Mouse (Mus musculus) lung, adult 2 months (tissue): ENCODE results near the gene Pet100. TPM values are rescaled to one million over a fixed set of nuclear protein-coding genes. Genes with fewer than 3 reads are reported as not detected.

ENCODE experiments used
- DNase-seq: peaks from one replicate; pipeline ENCODE4 v3.0.0; 2022
- H3K4me1 ChIP-seq: fragments of 200-500 bp; 2 replicates; pipeline ENCODE4 v1.6.1; 2011; ENCODE audit warnings: low read length; ENCODE audit not compliant: control insufficient read depth, insufficient read depth
- H3K4me3 ChIP-seq: fragments of 200-500 bp; replicated peaks from 2 replicates; pipeline ENCODE3; 2011; ENCODE audit warnings: low read depth, mild to moderate bottlenecking, control low read depth, low read length; ENCODE audit errors: extremely low read depth
- CTCF ChIP-seq: fragments of 200-500 bp; IDR thresholded peaks from 2 replicates; pipeline ENCODE4 v1.5.1; 2011; ENCODE audit warnings: mild to moderate bottlenecking, low read length, control low read depth; ENCODE audit not compliant: insufficient read depth
- POLR2A ChIP-seq: fragments of 200-500 bp; IDR thresholded peaks from 2 replicates; pipeline ENCODE4 v1.6.1; 2011; ENCODE audit warnings: low read depth, mild to moderate bottlenecking, control low read depth, low read length, borderline replicate concordance; ENCODE audit errors: extremely low read depth
- WGBS: fragments of 180-500 bp; shearing (Covaris S2); methylation state at CpG from one replicate; pipeline ENCODE4 v1.1.7; 2018; 5-methylcytosine and 5-hydroxymethylcytosine counted together
- polyA plus RNA-seq: library from polyadenylated mRNA; depleted of rRNA; stranded (reverse); fragments of >200 nt; gene quantifications from 2 replicates; pipeline ENCODE4 v1.2.3, GENCODE M21; 2012

Pet100 gene
- polyA plus RNA-seq, 1 experiment, result 10.0 TPM

- WGBS, result 55% methylated on average over 3 of the region's 3 CpGs
Observed at GRCm38 (mm10) chr8:3593470-3593869, 27.9 kb upstream of the Pet100 start.

GRCm38 (mm10) chr8:3594466-3594865 lies 26.9 kb upstream of the Pet100 start:
- Histone ChIP-seq H3K4me1 (no peaks in the 10 kb centered on the region), H3K4me3 (no peak overlapping the region)
- 71% methylated on average over 2 of the region's 2 CpGs for WGBS
- DNase-seq, result no peak
- TF ChIP-seq CTCF (no peak), POLR2A (no peak)

More at GRCm38 (mm10) chr8:3593470-3593869, 27.9 kb upstream of the Pet100 start:
- TF ChIP-seq CTCF, result no peak
- no peak for TF ChIP-seq POLR2A
- Histone ChIP-seq H3K4me1 (no peaks in the 10 kb centered on the region), H3K4me3 (no peak overlapping the region)
- no peak for DNase-seq

DNA sequence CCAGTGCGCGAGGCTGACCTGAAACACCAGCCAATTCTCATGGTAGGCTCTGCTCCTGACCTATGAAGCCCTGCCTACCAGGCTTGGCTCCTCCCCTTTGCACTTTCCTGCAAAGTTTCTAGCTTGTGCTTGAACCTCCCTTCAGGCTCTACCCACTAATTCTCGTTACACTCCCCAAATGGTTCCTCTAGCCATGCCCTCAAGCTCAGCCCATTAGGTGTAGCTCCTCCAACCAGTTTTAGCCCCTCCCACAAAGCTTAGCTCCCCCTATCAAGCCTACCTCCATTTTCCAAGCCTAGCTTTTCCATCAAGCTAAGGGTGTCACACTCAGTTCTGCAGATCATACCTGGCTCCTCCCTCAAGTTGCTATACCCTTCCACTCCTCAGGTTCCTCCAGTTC lies 23.3 kb upstream of the Pet100 start:
- no peaks in the 10 kb centered on the region for H3K4me1 ChIP-seq
- TF ChIP-seq CTCF (no peak), POLR2A (no peak)
- DNase-seq, result no peak
- no peak overlapping the region for H3K4me3 ChIP-seq
- 76% methylated on average over 3 of the region's 3 CpGs for WGBS

DNA sequence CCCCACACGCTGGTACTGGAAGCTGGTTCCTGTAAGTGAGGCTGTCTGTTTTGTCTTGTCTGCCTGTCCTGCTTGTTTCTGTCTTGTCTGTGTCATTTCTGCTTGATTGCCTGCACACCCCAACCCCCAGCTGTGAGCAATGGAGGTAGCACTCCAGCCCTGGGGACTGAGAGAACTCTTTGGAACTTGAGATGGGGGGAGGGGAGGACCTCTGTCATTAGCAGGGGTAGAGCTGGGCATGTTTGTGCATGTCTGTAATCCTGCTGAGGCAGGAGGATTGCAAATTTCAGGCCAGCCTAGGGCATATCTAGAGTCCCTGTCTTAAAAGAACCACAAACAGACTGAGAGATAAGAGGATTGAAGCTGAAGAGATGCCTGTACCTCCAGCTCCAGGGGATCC lies 22.1 kb upstream of the Pet100 start:
- DNase-seq, result no peak
- Histone ChIP-seq H3K4me1 (no peaks in the 10 kb centered on the region), H3K4me3 (no peak overlapping the region)
- TF ChIP-seq CTCF, result no peak
- TF ChIP-seq POLR2A, result no peak
- WGBS, result 88% methylated on average over 1 of the region's 1 CpGs

GRCm38 (mm10) chr8:3600401-3600800 lies 20.9 kb upstream of the Pet100 start:
- DNase-seq, result no peak
- Histone ChIP-seq H3K4me1 (no peaks in the 10 kb centered on the region), H3K4me3 (no peak overlapping the region)
- TF ChIP-seq POLR2A, result no peak
- TF ChIP-seq CTCF, result no peak
- 54% methylated on average over 6 of the region's 6 CpGs for WGBS

- no peak for TF ChIP-seq POLR2A
- WGBS, result 59% methylated on average over 13 of the region's 13 CpGs
- no peaks in the 10 kb centered on the region for H3K4me1 ChIP-seq
- H3K4me3 ChIP-seq, result no peak overlapping the region
- DNase-seq, result no peak
Observed at GRCm38 (mm10) chr8:3603439-3603838, 17.9 kb upstream of the Pet100 start.

DNA sequence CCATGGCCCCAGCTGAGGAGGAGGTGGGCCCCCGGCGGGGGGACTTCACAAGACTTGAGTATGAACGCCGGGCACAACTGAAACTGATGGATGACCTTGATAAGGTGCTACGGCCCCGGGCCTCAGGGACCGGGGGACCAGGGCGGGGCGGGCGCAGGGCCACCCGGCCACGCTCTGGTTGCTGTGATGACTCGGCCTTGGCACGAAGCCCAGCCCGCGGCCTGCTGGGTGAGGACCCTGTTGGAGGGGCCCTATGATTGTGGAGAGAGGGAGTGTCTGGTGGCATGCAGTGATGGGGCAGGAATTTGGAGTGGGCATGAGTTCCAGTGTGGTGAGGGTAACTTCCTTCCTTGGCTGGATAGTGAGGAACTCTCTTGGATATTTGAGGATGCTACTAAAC lies 14.8 kb upstream of the Pet100 start:
- no peak for DNase-seq
- Histone ChIP-seq H3K4me1 (no peaks in the 10 kb centered on the region), H3K4me3 (no peak overlapping the region)
- no peak for TF ChIP-seq POLR2A
- TF ChIP-seq CTCF, result no peak
- WGBS, result 42% methylated on average over 16 of the region's 16 CpGs

- Histone ChIP-seq H3K4me3 (no peak overlapping the region), H3K4me1 (no peaks in the 10 kb centered on the region)
- 88% methylated on average over 7 of the region's 7 CpGs for WGBS
- no peak for DNase-seq
- TF ChIP-seq CTCF (no peak), POLR2A (no peak)
Observed at GRCm38 (mm10) chr8:3607822-3608221, 13.5 kb upstream of the Pet100 start.

DNA sequence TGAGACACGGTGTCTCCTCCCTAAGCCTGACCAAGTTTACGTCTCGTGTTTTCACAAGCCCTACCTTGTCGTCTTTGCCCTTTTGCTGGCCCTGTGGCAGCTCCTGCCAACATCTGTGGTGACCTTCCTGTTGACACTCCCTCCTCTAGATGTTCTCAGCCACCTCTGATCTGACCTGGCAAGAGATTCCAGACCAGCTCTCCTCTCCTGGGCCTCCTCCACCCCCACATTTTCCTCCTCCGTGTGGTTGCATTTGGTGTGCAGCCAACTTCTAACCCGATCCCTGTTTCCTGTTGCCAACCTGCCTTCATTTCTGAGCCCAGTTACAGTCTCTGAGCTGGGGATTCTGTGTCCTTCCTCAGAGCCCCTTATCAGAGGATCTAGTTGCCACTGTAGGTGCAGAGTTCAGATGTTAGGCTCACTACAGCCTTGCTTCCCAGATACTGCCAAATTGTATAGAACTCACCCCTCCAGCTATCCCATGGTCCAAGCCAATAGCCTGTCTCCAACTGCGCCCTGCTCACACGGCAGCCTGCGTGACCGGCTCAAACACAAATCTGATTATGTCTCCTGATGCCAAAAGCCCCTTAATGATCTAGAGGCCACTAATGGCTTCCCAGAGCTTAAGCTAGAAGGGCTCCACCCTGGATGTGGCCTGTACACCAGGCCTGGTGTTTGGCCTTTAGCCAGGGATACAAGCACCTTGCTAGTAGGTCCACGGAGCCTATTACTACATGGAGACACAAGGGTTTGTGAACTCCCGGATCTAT lies 12.1 kb upstream of the Pet100 start:
- DNase-seq, result peak; percentile 40
- 63% methylated on average over 12 of the region's 12 CpGs for WGBS
- TF ChIP-seq POLR2A (no peak), CTCF (no peak)
- Histone ChIP-seq H3K4me3 (no peak overlapping the region), H3K4me1 (no peaks in the 10 kb centered on the region)

GRCm38 (mm10) chr8:3609816-3610150 lies 11.6 kb upstream of the Pet100 start:
- TF ChIP-seq POLR2A, result peak; percentile 27; the same call in 1 of the 2 replicates
- no peak for TF ChIP-seq CTCF
- peak; percentile 48 for DNase-seq
- H3K4me3 ChIP-seq, result no peak overlapping the region
- H3K4me1 ChIP-seq, result no peaks in the 10 kb centered on the region
- WGBS, result 70% methylated on average over 6 of the region's 6 CpGs
